Mouse (Mus musculus): ENCODE data around the gene Slamf9.

Gene Slamf9

DNA sequence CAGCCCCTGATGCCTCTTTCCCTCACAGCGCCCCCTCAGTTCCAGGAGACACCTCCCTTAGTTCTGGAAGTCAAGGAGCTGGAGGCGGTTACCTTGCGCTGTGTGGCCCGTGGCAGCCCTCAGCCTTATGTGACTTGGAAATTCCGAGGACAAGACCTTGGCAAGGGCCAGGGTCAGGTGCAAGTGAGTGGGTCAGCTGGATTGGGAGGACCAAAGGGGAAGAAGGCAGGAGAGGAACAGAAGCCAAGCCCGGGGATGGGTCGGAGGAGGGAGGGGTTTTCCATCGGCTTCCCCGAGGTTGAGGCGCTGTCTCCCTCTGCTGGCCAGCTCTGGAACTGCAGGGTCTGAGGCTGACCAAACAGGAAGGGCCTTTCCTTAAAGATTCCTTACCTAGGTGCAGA, 15.1 kb downstream of the Slamf9 start:
- peak; percentile 91 for DNase-seq (ENCODE audit: low read depth)

DNA sequence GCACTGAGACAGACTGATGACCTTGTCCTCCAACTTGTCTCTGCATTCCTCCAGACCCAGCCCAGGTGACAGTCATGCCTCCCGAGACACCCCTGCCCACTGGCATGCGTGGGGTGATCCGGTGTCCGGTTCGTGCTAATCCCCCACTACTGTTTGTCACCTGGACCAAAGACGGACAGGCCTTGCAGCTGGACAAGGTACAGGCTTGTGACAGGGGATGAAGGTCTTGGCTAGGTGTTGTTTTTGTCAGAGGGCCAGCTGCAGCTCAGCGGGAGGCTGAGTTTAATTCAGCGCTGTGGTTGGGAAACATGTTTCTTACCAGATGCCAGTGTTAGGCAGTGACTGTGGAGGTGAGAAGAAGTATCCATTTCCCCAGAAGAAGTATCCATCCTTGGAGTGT, 16.9 kb downstream of the Slamf9 start:
- no peak for DNase-seq (ENCODE audit: low read depth)

DNA sequence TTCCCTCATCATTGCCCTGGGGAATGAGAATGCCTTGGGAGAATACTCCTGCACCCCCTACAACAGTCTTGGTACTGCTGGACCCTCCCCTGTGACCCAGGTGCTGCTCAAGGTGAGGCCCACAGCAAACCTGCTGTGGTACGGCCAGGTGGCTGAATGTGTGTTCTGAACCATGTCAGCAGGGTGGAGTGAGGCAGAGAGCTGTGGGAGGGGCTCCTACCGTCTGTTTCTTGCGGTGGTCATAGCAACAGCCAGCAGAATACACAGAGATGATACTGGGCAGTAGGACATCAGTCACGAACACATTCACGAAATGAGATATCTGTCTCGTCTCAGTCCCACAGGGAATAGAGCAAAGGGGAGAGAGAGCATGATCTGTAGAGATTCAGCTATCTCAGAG, 18.4 kb downstream of the Slamf9 start:
- DNase-seq (ENCODE audit: low read depth), result no peak

DNA sequence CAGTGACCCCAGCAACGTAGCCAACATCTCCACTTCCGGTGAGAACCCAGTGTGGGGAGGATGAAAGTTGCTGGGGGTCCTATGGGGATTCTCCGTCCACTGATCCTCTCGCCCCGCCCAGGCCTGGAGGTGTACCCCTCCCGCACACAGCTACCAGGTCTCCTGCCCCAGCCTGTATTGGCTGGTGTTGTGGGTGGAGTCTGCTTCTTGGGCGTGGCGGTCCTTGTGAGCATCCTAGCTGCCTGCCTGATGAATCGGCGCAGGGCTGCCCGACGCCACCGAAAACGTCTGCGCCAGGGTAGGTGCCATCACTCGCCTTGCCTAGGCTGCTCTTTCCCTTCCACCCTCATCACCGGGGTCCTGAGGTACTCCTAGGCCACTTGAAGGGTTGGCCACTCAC, 20.9 kb downstream of the Slamf9 start:
- DNase-seq (ENCODE audit: low read depth), result no peak

DNA sequence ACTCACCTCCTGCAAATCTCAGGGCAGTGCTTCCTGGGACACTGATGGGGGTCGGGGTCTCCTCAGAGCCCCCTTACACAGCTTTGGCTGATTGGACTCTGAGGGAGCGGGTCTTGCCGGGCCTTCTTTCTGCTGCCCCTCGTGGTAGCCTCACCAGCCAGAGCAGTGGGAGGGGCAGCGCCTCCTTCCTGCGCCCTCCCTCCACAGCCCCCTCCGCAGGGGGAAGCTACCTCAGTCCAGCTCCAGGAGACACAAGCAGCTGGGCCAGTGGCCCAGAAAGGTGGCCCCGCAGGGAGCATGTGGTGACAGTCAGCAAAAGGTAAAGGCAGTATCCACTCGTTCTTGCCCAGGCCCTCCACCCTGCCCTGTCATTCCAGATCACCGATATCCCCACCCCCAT, 22.3 kb downstream of the Slamf9 start:
- no peak for DNase-seq (ENCODE audit: low read depth)

DNA sequence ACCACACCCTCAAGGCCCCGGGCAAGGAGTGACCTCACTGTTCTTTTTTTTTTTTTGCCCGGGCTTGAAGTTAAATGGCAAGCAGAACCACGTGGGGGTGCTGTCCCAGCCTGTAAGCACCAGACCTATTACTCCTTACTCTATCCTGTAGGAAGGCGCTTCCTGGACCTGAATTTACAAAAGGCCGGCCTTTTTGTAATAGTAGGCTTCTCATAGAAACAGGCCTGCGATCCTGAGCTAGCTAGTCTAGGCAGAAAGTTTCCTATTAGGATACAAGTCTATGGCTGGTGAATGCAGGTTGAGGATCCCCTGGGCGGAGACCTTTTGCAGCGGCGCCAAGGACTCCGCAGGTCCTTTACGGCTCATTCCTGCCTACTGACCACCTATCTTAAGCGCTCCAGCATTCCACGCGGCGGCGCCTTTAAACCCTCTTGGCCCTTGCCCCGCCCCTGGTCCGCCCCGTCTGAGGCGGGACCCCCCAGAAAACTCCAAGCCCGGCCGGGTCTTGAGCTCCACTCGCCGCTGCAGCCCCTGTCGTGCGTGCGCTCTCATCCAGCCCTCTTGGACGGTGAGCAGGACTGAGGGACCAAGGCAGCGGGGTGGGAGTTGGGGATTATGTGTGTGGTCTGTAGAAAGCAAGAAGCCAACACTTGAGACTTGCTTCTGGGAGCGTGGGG, 24.7 kb downstream of the Slamf9 start, which contains the start of gene Tagln2:
Gene Tagln2 (plus strand): TSS at position 283 of the 677 bp plus-strand sequence.
- DNase-seq (ENCODE audit: low read depth), result peak; percentile 89

DNA sequence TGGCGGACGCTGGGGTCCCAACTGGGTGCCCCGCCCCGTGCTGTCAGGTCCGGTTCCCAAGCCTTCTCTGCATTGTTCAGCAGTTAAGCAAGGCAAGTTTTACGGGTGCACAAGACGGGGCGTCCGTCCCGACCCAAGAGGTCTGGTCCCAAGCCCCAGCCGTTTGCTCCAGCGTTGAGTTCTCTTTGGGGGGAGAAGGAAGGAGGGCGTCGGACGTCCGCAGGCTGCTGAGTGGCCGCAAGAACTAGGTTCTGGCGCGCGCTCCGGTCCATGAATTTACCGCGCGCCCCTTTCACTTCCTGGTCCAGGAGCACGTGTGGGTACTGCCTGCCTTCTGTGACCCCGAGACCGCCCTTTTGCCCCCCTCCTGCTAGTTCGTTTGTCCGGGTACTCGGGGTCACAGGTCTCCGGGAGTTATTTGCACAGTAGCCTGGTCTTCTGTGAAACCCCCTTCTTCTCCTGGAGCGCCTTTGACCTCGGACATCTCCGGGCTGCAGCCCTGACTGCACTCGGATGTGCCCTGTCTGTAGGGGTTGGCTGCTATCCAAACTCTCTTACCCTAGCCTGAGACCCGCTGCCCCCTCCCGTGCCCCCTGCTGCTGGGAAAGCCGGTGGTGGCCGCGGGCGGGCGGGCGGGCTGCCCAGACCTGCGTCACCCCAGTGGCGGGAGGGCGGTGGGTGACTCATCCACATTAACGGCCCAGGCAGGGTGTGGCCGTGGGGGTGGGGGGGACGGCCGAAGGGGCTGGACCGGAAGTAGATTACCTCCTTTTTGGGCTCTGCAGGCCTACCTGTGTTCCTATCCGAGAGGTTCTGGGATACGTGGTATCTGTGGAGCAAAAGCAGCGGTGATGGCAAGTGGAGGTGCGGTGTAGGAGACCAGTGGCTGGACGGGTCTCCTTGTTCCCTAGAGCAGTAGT, 25.6 kb downstream of the Slamf9 start:
- DNase-seq (ENCODE audit: low read depth), result peak; percentile 88

DNA sequence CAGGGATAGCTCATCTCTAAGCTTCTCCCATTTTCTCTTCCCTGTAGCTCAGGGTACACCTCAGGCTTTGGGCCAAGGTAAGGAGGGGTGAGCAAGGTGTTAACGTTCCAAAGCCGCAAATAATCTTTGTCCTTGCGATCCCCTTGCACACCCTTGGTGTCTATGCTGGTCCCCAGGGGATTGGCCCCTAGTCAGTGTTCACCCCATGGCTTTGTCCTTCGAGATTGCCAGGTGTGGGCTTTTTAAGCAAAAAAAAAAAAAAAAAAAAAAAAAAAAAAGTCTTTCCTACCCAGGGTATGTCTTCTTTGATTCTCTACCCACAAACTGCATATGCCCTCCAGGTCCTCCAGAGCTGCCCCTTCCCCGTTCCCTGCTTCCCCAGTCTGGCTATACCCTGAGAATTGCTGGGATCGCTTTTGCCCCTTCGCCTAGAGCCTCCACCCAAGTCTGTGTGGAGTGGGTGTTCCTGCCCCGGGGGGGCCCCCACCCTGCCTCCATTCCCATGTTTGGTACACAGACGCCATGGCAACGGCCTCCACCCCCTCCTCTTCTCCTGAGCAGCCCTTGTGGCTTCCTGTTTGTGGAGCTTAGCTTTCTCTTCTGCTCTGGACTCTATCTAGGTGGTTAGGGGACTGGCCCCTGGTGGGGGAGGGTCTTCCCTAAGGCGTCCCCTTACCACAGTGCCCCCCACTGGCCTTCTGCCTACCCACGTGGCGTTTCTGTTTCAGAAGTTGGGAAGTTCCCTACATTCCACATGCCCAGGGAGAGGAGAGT, 26.4 kb downstream of the Slamf9 start:
- peak; percentile 84 for DNase-seq (ENCODE audit: low read depth)

DNA sequence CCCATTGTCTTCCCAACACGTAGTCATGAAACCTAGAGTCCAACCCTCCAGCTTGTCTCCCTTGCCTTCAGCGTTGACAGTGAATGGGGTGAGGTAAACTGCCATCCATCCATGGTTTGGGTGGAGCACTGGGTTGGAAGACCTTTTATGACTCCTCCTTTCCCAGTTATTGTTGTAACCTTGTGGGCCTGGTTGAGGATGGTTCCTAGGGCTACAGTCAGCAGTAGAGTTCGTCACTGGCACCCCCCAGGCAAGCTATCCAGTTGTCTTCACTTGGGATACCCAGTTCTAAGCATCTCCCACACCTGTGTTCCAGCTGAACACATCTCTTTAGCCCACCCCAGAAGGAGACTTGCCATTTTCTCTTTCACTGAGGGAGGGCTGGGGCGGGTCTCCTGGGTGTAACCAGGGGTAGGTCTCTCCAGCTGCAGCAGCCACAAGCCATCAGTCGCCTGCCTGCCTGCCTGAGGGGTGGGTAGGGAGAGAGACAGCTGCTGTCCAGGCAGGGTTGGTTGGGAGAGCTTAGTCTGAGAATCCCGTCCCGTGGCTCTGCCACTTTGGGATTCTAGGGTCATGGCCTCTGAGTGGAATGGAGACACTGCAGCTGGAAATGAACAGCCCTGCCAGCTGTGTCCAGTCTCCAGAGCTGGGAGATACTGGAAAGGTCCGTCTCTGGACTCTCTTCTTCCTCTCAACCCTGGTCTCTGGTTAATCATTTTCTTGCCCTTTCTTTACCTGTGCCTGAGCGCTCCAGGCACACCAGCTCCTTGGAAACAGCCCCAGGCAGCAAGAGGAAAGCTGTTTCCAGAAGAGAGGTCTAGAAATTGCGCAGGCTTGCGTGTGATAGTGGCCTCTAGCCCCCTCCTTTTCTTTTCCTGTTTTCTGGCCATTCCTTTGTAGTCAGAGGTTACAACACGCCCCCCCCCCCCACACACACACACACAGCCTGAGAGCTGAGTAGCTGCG, 27.3 kb downstream of the Slamf9 start:
- DNase-seq (ENCODE audit: low read depth), result peak; percentile 47

DNA sequence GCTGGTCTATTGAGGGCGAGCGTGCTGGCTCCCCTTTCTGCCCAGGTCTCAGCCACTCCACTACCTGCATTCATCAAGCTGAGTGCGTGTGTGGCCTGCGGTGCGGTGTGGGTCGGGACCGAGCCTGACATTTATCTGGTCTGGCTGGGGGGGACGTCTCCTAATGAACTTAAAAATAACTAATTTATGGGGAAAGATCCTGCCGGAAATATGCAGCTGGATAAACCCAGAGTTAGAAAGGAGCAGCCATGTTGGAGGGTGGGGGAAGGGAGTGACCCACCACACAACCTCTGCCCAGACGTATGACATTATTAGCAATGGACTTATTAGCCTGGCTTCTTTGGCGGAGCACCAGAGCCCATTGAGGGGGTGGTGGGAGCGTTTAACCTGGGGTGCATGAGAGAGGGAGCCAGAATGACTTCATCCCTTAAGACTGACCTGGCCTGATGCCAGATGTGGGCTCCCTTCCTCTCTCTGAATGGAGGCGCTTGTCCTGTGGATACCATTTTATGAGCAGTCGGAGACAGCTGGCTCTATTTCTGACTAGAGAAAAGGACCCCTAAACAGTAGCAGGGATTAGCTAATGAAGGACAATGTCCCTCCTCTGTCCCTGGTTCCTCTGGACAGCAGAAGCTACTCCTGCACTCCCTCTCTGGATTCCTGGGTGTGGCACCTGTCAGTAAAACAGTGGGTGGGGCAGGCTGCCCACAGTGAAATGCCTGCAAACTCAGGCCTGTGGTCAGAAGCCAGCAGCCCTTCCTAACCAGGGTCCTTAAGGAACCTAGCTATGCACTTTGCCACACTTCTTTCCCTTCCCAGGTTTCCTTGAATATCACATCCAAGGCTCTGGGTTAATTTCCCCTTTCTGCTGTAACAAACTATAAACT, 28.2 kb downstream of the Slamf9 start:
- DNase-seq (ENCODE audit: low read depth), result peak; percentile 83

DNA sequence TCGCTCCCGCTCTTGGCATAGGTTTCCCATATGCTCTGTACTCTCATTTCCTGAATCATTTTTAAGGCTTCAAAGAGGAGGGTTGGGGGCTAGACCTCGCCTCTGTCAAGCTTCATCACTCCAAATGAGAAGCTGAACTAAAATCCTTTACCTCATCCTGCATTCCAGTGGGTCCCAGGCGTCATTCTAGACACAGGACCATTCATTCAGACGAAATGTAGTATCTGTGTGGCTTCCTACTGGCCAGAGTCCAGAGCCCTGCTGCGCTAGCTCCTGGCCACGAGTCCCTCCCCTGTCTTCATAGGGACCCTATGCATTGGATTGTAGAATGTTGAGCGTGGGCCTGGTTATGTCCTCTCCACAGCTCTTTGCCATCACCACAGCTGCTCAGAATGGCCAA, 29.6 kb downstream of the Slamf9 start:
- no peak for DNase-seq (ENCODE audit: low read depth)

DNA sequence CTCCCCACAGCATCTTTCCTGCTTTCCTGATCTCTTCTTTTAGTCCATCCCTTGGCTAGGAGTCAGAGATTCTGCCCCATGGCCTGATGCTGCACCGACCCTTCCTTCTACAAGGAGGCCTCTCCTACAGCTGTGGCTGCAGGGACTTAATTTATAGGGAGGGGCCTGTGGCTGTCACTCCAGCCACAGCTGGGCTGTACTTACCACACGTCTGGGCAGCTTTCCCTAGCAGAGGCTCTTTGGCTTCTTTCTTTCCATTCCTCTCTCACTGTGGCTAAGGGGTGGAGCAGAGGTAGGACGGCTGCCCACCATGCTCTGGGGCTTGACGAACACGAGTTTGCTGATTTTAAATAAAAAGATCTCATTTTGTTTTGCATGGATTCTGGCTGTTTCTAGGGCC, 31.8 kb downstream of the Slamf9 start:
- no peak for DNase-seq (ENCODE audit: low read depth)

DNA sequence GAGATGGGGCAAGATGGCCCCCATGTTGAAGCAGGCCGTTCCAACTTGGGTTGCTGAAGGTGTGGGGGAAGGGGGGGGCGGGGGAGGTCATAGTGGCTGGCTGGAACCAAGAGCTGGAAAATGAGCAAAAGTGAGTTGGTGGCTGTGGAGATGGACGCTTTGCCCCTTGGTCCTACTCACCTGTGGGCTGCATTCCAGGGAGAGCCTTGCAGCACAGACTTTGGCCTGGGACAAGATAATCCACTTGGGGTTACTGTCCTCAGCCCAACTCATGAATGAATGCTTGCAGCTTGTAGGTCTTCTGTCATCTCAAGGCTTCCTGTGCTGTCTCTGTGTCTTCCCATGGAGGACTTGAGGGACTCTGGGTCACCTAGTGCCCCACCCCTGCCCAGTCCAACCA, 32.5 kb downstream of the Slamf9 start:
- DNase-seq (ENCODE audit: low read depth), result no peak

DNA sequence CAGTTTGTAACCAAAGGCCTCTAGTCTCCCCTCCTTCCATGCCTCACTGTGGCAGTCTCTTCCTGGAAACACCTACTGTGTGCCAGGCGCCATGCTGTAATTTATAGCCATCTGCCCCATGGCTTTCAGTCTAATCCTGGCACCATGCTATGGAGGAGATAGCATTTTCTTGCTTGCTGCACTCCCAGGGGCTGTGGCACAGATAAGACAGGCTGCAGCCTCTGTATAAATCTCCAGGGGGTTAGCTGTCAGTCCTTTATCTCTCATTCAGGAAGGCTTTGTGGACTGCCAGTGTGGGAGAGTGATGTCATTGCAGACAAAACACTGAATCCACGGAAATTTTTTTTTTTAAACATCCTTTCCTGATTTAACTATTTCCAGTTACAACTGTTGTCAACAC, 33.0 kb downstream of the Slamf9 start:
- no peak for DNase-seq (ENCODE audit: low read depth)

DNA sequence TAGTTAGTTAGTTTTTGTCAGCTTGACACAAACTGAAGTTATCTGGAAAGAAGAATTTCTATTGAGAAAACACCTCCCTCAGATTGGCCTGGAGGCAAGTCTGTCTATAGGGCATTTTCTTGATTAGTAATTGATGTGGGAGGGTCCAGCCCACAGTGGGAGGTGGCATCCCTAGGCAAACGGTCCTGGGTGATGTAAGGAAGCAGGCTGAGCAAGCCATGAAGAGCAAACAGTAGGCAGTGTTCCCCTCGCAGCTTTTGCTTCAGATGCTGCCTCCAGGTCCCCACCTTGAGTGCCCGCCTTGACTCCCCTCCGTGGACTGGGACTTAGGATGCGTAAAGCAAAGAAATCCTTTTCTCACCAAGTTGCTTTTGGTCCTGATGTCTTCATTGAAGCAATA, 34.1 kb downstream of the Slamf9 start:
- no peak for DNase-seq (ENCODE audit: low read depth)

DNA sequence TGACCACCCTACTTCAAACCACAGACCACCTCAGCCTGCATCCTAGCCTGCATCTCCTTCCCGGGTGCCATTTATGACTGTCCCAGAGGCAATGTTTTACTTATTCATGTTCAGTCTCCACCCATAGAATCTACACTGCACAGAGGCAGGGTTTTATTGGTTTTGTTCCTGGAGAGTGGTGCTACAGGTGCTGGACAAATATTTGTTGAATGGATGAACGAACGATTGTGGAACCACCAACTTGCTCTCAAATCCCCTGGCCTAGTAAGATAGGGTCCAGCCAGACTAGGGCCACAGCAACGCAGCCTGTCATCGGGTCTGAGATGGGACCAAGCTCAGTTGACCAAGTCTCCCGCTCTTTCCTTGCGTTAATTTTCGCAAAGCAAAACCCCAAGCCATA, 34.8 kb downstream of the Slamf9 start:
- no peak for DNase-seq (ENCODE audit: low read depth)

DNA sequence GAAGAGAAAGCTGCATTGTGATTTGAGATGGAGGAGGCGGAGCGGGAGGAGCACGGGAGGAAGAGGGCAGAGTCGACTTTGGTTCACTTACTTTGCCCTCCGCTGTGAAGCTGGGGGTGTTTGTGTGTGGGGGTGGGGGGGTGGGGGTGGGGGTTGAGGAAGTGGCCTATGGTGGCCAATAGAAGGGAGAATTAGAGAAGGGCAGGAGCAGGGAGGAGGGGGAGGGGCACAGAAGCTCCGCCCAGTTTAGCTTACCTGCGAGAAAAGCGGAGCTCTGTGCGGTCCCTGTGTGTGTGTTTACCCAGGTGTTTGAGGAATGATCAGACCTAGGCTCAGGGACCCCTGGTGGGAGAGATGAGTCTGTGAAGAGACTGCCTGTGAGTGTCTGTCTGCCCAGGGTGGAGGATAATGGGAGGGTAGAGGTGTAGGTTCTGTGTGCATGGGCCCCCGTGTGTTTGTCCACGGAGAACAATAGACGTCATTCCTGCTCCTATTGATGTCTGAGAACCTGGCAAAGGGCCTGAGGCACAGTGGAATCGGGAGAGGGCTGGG, 35.3 kb downstream of the Slamf9 start:
- DNase-seq (ENCODE audit: low read depth), result no peak

DNA sequence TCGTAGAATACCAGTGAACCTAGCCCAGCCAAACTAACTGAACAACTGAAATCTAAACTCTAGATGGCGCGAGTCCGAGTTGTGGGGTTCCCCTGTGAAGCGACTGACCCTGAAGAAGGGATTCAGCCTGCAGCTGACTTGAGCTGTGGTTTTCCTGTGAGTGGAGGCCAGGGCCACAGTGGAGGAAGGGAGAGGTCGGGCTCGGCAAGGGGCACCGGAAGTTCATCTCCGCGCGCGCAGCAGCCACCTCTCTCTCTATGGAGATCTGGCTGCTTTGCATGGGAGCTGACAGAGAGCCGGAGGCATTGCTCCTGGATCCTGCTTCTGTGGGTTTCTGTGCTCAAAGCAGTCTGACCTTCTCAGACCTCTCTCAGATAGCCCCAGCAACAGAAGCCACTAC, 37.8 kb downstream of the Slamf9 start:
- no peak for DNase-seq (ENCODE audit: low read depth)

DNA sequence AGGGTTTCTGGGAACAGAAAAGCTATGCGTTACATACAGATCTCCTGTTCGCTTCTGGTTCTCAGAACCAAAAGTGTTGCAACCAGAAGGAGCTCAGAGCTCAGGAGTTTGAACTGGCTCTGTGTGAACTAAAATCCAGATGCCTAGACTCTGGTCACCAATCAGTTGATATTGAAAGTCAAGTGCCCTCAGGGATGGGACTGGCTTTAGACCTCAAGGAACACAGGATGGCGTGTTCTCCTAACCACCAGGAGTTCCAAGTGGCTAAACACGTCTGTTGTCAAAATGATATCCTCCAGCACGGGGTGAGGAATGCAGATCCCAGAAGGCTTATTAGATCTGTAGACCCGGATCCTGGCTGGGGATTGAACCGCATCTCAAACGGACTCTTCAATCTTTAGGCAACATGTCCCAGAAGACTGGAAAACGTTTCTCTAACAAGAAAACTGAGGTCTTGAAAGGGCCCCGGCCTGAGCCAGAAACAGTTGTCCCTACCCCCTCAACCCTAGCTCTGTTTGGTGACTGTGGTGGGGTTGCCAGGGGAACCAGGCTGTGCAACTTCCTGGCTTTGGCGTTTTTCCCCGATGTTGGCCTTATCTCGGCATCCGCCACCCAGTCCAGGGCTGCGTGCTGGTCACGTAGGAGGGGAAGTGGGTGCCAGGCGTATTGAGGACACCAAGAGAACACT, 38.5 kb downstream of the Slamf9 start:
- no peak for DNase-seq (ENCODE audit: low read depth)

DNA sequence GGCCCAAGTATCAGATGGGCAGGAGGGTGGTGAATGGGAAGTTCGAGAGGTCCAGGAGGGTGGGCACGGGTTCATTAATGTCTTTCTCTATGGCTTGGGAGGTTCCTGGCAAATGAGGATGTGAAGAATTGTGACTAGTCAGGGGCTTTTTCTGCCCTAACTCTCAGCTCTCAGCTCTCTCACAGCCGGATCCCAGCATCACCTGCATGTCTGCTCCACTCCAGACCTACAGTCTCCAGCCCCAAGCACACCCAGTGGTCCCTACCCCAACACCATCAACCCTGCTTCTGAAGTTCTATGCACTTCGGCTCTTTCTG, 39.0 kb downstream of the Slamf9 start:
- DNase-seq (ENCODE audit: low read depth), result no peak

Data from NIH3T3 (cell line).